Mouse (Mus musculus) cortical plate, adult 2 months (tissue): Measurements from ENCODE around the gene Tlr9. TPM values are rescaled to one million over a fixed set of nuclear protein-coding genes. Genes with fewer than 3 reads are reported as not detected.

Experiments used
- H3K27ac ChIP-seq: fragments of 200-500 bp; 2 replicates; pipeline ENCODE4 v1.5.1; 2012; ENCODE audit warnings: low read length, control low read depth, inconsistent platforms; ENCODE audit not compliant: insufficient read depth
- H3K4me1 ChIP-seq: fragments of 200-500 bp; 2 replicates; pipeline ENCODE4 v1.6.1; 2011; ENCODE audit warnings: low read length; ENCODE audit not compliant: control insufficient read depth, insufficient read depth
- H3K4me3 ChIP-seq: fragments of 200-500 bp; 2 replicates; pipeline ENCODE4 v1.5.1; 2011; ENCODE audit warnings: mild to moderate bottlenecking, low read length, control low read depth; ENCODE audit not compliant: insufficient read depth
- CTCF ChIP-seq: fragments of 200-500 bp; IDR thresholded peaks from 2 replicates; pipeline ENCODE4 v1.5.1; 2011; ENCODE audit warnings: mild to moderate bottlenecking, control low read depth, low read length; ENCODE audit not compliant: insufficient read depth; ENCODE audit errors: extremely low read depth
- POLR2A ChIP-seq: fragments of 200-500 bp; IDR thresholded peaks from 2 replicates; pipeline ENCODE4 v1.6.1; 2011; ENCODE audit warnings: mild to moderate bottlenecking, low read length, control low read depth; ENCODE audit not compliant: insufficient read depth; ENCODE audit errors: extremely low read depth
- polyA plus RNA-seq: library from polyadenylated mRNA; depleted of rRNA; stranded (reverse); fragments of >200 nt; gene quantifications from 2 replicates; pipeline ENCODE4 v1.2.3, GENCODE M21; 2012

Gene Tlr9
- polyA plus RNA-seq, 1 experiment = 1.2 TPM

DNA sequence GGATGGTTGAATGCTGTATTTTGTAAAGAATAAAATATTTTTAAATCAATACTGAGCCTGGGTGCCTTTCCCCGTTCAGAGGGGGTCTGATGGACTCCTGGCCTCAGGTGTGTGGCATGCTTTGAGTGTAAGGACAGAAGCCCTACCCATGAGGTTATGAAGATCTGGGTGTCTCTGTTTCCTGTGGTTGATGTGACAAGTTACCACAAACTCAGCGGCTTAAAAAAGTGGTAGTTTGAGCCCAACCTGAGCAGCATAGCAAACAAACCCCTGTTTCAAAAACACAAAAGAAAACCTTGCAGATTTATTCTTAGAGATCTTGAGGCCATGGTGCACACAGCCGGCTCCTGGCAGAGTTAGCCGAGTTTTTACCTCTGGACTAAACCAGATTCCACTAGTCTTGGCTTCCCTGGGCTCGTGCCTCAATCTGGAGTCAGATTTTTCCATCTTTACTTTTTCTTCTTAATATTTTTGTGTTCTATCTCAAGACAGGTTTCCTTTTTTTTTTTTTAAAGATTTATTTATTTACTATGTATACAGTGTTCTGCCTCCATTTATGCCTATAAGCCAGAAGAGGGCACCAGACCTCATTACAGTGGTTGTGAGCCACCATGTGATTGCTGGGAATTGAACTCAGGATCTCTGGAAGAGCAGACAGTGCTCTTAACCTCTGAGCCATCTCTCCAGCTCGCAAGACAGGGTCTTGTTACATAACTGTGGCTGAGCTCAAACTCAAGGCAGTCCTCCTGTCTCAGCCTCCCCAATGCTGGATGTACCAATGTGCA is 6.9 kb upstream of the Tlr9 start:
- H3K4me3 ChIP-seq = no peak overlapping the region
- TF ChIP-seq POLR2A = no peak
- TF ChIP-seq CTCF = no peak
- H3K27ac ChIP-seq = no peak overlapping the region
- no peaks in the 10 kb centered on the region for H3K4me1 ChIP-seq

DNA sequence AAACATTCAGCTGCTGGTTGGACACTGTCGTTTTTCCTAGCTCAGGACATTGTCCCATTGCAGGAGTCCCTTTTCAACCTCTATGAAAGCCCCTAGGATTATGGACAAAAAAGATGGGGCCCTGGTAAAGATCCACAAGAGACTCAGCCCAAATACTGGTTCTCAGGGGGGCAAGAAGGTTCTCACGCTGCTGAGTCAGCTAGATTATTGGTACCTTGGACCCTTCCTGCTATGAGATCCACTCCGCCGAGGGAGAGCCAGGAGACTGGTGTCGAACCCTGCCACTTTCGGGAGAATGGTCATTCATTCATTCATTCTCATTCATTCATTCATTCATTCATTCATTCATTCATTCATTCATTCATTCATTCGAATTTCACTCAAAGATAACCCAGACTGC is 5.4 kb upstream of the Tlr9 start:
- TF ChIP-seq POLR2A = no peak
- TF ChIP-seq CTCF = no peak

GRCm38 (mm10) chr9:106220894-106221523 is 1.4 kb upstream of the Tlr9 start:
- H3K27ac ChIP-seq = no peak overlapping the region
- TF ChIP-seq CTCF (no peak), POLR2A (no peak)
- 0 out of 2 replicates have a peak, but pooled peaks cover 2% of the 10 kb centered on the region for H3K4me1 ChIP-seq
- H3K4me3 ChIP-seq = no peak overlapping the region

More for the DNA sequence above, 5.4 kb upstream of the Tlr9 start:
- H3K4me1 ChIP-seq = no peaks in the 10 kb centered on the region
- no peak overlapping the region for H3K4me3 ChIP-seq
- no peak overlapping the region for H3K27ac ChIP-seq

GRCm38 (mm10) chr9:106222994-106223393 is 596 bp downstream of the Tlr9 start:
- H3K4me3 ChIP-seq = no peak overlapping the region
- TF ChIP-seq CTCF (no peak), POLR2A (no peak)
- H3K27ac ChIP-seq = no peak overlapping the region
- H3K4me1 ChIP-seq = 0 out of 2 replicates have a peak, but pooled peaks cover 2% of the 10 kb centered on the region

- H3K27ac ChIP-seq = no peak overlapping the region
- TF ChIP-seq POLR2A = no peak
- TF ChIP-seq CTCF = no peak
- peak overlapping the region; percentile 23; the same call in 1 of the 2 replicates for H3K4me3 ChIP-seq
- 0 out of 2 replicates have a peak, but pooled peaks cover 2% of the 10 kb centered on the region for H3K4me1 ChIP-seq
Measured at GRCm38 (mm10) chr9:106225469-106226150, 3.2 kb downstream of the Tlr9 start.

DNA sequence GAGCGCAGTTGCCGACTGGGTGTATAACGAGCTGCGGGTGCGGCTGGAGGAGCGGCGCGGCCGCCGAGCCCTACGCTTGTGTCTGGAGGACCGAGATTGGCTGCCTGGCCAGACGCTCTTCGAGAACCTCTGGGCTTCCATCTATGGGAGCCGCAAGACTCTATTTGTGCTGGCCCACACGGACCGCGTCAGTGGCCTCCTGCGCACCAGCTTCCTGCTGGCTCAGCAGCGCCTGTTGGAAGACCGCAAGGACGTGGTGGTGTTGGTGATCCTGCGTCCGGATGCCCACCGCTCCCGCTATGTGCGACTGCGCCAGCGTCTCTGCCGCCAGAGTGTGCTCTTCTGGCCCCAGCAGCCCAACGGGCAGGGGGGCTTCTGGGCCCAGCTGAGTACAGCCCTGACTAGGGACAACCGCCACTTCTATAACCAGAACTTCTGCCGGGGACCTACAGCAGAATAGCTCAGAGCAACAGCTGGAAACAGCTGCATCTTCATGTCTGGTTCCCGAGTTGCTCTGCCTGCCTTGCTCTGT is 3.8 kb downstream of the Tlr9 start:
- H3K27ac ChIP-seq = no peak overlapping the region
- 0 out of 2 replicates have a peak, but pooled peaks cover 3% of the 10 kb centered on the region for H3K4me1 ChIP-seq
- TF ChIP-seq POLR2A (0 out of 2 replicates have a peak, but pooled peaks have one; percentile 32), CTCF (no peak)
- H3K4me3 ChIP-seq = peak overlapping the region; percentile 23

DNA sequence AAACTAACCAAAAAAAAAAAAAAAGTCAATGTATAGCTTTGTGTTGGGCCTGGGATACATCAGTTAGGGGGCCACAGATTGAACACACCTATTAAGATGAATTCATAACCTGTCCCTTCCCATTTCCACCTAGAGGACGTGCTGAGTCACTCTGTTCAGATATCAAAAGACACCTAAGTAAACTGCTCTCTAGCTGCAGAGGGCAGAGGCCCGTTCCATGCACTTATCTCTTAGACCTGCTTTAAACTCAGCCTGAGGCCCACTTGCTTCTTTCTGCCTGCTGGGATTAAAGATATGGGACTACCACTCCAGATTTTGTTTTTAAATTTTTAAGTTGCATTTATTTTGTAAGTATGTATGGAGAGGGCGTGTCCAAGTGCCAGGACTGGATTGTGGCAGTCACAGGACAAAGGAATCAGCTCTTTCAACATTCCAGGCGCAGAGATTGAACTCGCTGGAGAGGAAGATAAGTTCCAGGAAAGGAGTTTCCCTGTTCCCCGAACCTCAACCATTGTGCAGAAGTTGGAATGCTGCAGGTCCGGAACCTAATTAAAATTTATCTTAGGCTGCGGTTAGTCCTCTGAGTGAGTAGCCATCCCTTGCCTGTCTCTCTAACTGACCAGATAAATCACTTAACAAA is 5.5 kb downstream of the Tlr9 start:
- no peak overlapping the region for H3K4me3 ChIP-seq
- TF ChIP-seq CTCF (no peak), POLR2A (no peak)
- H3K4me1 ChIP-seq = 0 out of 2 replicates have a peak, but pooled peaks cover 3% of the 10 kb centered on the region
- H3K27ac ChIP-seq = no peak overlapping the region

DNA sequence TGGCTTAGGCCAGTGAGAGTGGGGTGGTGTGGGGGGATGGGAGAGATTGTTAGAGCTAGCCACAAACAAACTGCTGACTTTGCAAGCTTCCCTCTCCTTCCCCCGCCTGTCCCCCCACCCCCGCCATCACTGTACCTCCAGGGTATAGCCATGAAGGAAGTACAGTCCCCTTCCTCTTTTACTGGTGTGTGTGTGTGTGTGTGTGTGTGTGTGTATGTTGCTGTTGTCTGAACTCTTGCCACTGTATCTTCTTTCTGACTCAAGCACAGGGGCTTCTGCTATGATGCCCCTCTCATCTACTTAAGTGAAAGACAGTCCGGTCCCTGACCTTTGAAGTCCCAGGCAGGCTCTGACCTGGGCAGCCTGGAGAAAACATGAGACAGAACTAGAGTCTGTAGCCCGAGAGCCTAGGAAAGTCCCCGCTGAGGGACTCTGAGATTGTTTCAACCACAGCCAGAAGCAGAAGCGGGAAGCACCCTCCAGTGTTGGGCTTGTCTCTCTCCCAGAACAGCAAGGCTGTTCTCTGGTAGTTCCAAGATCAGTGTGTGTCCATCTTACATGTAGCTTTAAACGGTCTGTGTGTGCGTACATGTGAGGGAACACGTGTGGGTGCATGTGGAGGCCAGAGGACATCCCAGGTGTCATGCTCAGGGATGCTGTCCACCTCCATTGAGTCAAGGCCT is 7.8 kb downstream of the Tlr9 start:
- H3K27ac ChIP-seq = no peak overlapping the region
- peaks cover 3% of the 10 kb centered on the region; the same call in 1 of the 2 replicates for H3K4me1 ChIP-seq
- no peak overlapping the region for H3K4me3 ChIP-seq
- TF ChIP-seq CTCF (no peak), POLR2A (no peak)

DNA sequence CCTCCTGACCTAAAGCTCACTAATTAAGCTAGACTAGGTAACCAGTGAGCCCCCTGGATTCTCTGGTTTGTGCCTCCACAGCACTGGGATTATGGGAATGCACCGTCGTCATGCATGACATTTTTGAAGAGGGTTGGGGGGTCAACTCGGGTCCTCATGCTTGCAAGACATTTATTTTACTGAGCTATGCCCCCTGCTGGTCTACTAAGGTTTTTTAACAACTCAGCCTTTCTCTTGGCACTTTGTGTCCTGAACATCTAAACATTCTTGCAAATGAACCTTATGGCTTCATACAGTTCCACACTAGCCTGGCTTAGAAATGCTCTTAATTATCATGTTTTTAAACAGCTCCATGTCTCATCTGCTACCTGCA is 8.3 kb downstream of the Tlr9 start:
- Histone ChIP-seq H3K4me3 (no peak overlapping the region), H3K27ac (no peak overlapping the region; the same call in 1 of the 2 replicates), H3K4me1 (peaks cover 3% of the 10 kb centered on the region; the same call in 1 of the 2 replicates)
- peak; percentile 25; the same call in 1 of the 2 replicates for TF ChIP-seq CTCF
- TF ChIP-seq POLR2A = no peak
